Mouse (Mus musculus): ENCODE data around the gene Fbxl15. TPM values are rescaled to one million over a fixed set of nuclear protein-coding genes. Genes with fewer than 3 reads are reported as not detected.

Gene Fbxl15
- polyA plus RNA-seq, 1 experiment = 15.3 TPM

DNA sequence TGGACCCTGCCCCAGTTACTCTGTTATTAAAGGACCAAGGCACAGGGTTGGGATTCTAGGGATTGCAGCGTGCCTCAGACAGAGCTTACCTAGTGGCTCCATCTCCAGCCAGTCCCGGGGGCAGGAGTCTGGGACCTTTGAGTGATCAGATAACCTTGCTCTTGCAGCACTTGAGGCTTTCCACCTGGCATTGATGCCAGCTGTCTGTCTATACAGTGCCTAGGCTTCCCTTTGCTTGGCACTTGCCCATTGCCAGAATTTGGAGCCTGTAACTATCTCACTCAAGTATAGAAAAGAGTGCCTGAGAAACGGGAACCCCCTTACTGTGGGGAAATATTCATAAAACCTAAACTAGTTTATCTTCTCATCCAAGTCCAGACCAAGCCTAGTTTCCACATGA lies 41.1 kb upstream of the Fbxl15 start:
- Histone ChIP-seq H3ac (ENCODE audit: control insufficient read depth, insufficient read length) (no peak overlapping the region), H3K4me3 (no peak overlapping the region), H3K36me3 (ENCODE audit: control insufficient read depth, insufficient read depth) (peaks cover 25% of the 10 kb centered on the region), H3K27me3 (ENCODE audit: control insufficient read depth, insufficient read depth, insufficient read length) (no peaks in the 10 kb centered on the region), H3K79me2 (ENCODE audit: control insufficient read depth, insufficient read depth) (no peaks in the 10 kb centered on the region), H3K4me2 (ENCODE audit: low read depth) (no peak overlapping the region)
- no peak for TF ChIP-seq TCF3 (IDR thresholded peaks at IDR 0.05; ENCODE audit: insufficient read length, low read depth)
- TF ChIP-seq SRF (IDR thresholded peaks at IDR 0.05; ENCODE audit: control insufficient read depth, insufficient read length, low read depth) = no peak
- no peak for TF ChIP-seq CEBPB (IDR thresholded peaks at IDR 0.05; ENCODE audit: insufficient read depth, poor library complexity, severe bottlenecking)
- no peak for TF ChIP-seq USF1 (IDR thresholded peaks at IDR 0.05; ENCODE audit: low read depth)
- TF ChIP-seq POLR2A (IDR thresholded peaks at IDR 0.05; ENCODE audit: insufficient read length, low read depth) = no peak
- no peak for TF ChIP-seq TCF12 (IDR thresholded peaks at IDR 0.05; ENCODE audit: insufficient read depth, poor library complexity, severe bottlenecking)
- no peak for TF ChIP-seq MYOD1 (IDR thresholded peaks at IDR 0.05; ENCODE audit: control insufficient read depth in 1 of 3, insufficient read length in 2 of 3, low read depth in 2 of 3)
- TF ChIP-seq REST (IDR thresholded peaks at IDR 0.05; ENCODE audit: insufficient read depth, insufficient read length) = no peak
- TF ChIP-seq MAX (IDR thresholded peaks at IDR 0.05; ENCODE audit: low read depth) = no peak
- no peak for TF ChIP-seq MYOG (IDR thresholded peaks at IDR 0.05; ENCODE audit: control insufficient read depth in 1 of 3, insufficient read depth in 1 of 3, insufficient read length in 2 of 3, low read depth in 2 of 3)
- TF ChIP-seq E2F4 (IDR thresholded peaks at IDR 0.05; ENCODE audit: insufficient read depth) = no peak

DNA sequence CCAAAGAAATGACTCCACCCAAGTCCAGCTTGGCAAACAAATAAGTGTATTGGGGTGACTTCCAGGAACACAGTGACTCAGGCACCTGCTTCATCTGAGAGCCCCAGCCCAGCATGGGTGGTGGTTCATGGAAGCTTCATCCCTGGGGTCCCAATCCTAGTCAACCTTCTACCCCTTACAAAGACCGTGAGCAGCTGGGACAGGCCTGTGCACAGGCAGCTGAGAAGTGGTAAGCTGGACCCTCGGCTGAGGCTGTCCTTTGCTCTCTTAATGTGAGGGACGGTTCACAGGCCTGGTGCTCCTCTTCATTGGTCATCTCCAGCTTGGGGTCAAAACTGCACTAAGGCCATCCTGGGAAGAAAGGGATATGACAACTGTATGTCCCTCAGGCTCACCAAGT lies 40.4 kb upstream of the Fbxl15 start:
- Histone ChIP-seq H3K79me2 (ENCODE audit: control insufficient read depth, insufficient read depth) (no peaks in the 10 kb centered on the region), H3ac (ENCODE audit: control insufficient read depth, insufficient read length) (no peak overlapping the region), H3K27me3 (ENCODE audit: control insufficient read depth, insufficient read depth, insufficient read length) (no peaks in the 10 kb centered on the region), H3K4me3 (no peak overlapping the region), H3K36me3 (ENCODE audit: control insufficient read depth, insufficient read depth) (peaks cover 20% of the 10 kb centered on the region), H3K4me2 (ENCODE audit: low read depth) (no peak overlapping the region)
- TF ChIP-seq POLR2A (IDR thresholded peaks at IDR 0.05; ENCODE audit: insufficient read length, low read depth) (no peak), REST (IDR thresholded peaks at IDR 0.05; ENCODE audit: insufficient read depth, insufficient read length) (no peak), MYOG (IDR thresholded peaks at IDR 0.05; ENCODE audit: control insufficient read depth in 1 of 3, insufficient read depth in 1 of 3, insufficient read length in 2 of 3, low read depth in 2 of 3) (no peak), CEBPB (IDR thresholded peaks at IDR 0.05; ENCODE audit: insufficient read depth, poor library complexity, severe bottlenecking) (no peak), USF1 (IDR thresholded peaks at IDR 0.05; ENCODE audit: low read depth) (no peak), POLR2AphosphoS2 (IDR thresholded peaks at IDR 0.05; ENCODE audit: insufficient read length, low read depth) (no peak), MAX (IDR thresholded peaks at IDR 0.05; ENCODE audit: low read depth) (no peak), SRF (IDR thresholded peaks at IDR 0.05; ENCODE audit: control insufficient read depth, insufficient read length, low read depth) (no peak), E2F4 (IDR thresholded peaks at IDR 0.05; ENCODE audit: insufficient read depth) (no peak)

DNA sequence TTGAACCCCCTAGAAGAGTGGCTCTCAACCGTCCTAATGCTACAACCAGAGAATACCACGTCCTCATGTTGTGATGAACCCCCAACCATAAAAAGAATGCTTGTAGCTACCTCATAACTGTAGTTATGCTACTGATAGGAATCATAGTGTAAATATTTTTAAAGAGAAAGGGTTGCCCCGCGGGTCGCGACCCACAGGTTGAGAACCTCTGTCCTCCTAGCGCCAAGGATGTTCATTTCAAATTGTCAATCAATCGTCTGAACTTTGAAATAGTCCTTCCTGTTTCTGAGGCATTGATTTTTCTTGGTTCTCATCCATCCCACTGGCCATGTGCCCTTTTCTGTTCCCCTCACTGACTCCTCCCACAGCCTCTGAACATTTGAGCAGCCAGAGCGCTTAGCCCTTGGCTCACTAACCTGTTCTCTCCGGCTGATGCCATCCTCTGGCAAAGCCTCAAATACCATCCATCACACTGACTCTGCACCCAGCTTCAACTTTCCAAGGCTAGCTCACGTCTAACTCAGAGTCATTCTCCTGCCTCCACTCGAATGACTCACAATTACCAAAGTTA lies 37.4 kb upstream of the Fbxl15 start:
- H3K36me3 ChIP-seq (ENCODE audit: control insufficient read depth, insufficient read depth) = no peaks in the 10 kb centered on the region
- H3K79me2 ChIP-seq (ENCODE audit: control insufficient read depth, insufficient read depth) = no peaks in the 10 kb centered on the region
- H3K4me3 ChIP-seq = no peak overlapping the region
- H3K4me2 ChIP-seq (ENCODE audit: low read depth) = no peak overlapping the region
- TF ChIP-seq MAX (IDR thresholded peaks at IDR 0.05; ENCODE audit: low read depth) (no peak), E2F4 (IDR thresholded peaks at IDR 0.05; ENCODE audit: insufficient read depth) (no peak), REST (IDR thresholded peaks at IDR 0.05; ENCODE audit: insufficient read depth, insufficient read length) (no peak), CEBPB (IDR thresholded peaks at IDR 0.05; ENCODE audit: insufficient read depth, poor library complexity, severe bottlenecking) (no peak), TCF3 (IDR thresholded peaks at IDR 0.05; ENCODE audit: insufficient read length, low read depth) (no peak), MYOD1 (IDR thresholded peaks at IDR 0.05; ENCODE audit: control insufficient read depth in 1 of 3, insufficient read length in 2 of 3, low read depth in 2 of 3) (no peak), USF1 (IDR thresholded peaks at IDR 0.05; ENCODE audit: low read depth) (no peak), POLR2A (IDR thresholded peaks at IDR 0.05; ENCODE audit: insufficient read length, low read depth) (no peak), POLR2AphosphoS2 (IDR thresholded peaks at IDR 0.05; ENCODE audit: insufficient read length, low read depth) (no peak), SRF (IDR thresholded peaks at IDR 0.05; ENCODE audit: control insufficient read depth, insufficient read length, low read depth) (no peak), TCF12 (IDR thresholded peaks at IDR 0.05; ENCODE audit: insufficient read depth, poor library complexity, severe bottlenecking) (no peak), MYOG (IDR thresholded peaks at IDR 0.05; ENCODE audit: control insufficient read depth in 1 of 3, insufficient read depth in 1 of 3, insufficient read length in 2 of 3, low read depth in 2 of 3) (no peak)
- H3ac ChIP-seq (ENCODE audit: control insufficient read depth, insufficient read length) = no peak overlapping the region
- no peaks in the 10 kb centered on the region for H3K27me3 ChIP-seq (ENCODE audit: control insufficient read depth, insufficient read depth, insufficient read length)

DNA sequence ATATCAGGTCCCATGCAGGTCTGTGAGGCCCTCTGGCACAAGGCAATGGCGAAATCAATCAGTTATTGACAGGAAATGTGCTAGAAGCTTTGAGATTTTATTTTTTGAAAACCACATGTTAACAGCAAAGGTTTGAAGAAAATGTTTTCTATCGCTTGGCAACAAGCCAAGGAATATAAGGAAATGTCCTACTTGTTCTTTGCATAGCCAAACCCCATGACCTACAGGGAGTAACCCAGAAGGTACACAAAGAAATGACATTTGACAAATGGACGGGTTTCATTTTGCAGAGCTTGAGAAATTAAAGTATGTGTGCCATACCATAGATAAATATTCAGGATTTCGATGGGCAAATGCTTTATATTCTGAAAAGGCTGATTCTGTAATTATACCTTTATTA lies 31.0 kb upstream of the Fbxl15 start:
- H3K27me3 ChIP-seq (ENCODE audit: control insufficient read depth, insufficient read depth, insufficient read length) = no peaks in the 10 kb centered on the region
- H3K4me2 ChIP-seq (ENCODE audit: low read depth) = no peak overlapping the region
- TF ChIP-seq USF1 (IDR thresholded peaks at IDR 0.05; ENCODE audit: low read depth) = no peak
- no peak for TF ChIP-seq MAX (IDR thresholded peaks at IDR 0.05; ENCODE audit: low read depth)
- TF ChIP-seq POLR2AphosphoS2 (IDR thresholded peaks at IDR 0.05; ENCODE audit: insufficient read length, low read depth) = no peak
- no peak for TF ChIP-seq MYOG (IDR thresholded peaks at IDR 0.05; ENCODE audit: control insufficient read depth in 1 of 3, insufficient read depth in 1 of 3, insufficient read length in 2 of 3, low read depth in 2 of 3)
- TF ChIP-seq CEBPB (IDR thresholded peaks at IDR 0.05; ENCODE audit: insufficient read depth, poor library complexity, severe bottlenecking) = no peak
- no peak for TF ChIP-seq TCF3 (IDR thresholded peaks at IDR 0.05; ENCODE audit: insufficient read length, low read depth)
- no peak for TF ChIP-seq E2F4 (IDR thresholded peaks at IDR 0.05; ENCODE audit: insufficient read depth)
- no peak for TF ChIP-seq MYOD1 (IDR thresholded peaks at IDR 0.05; ENCODE audit: control insufficient read depth in 1 of 3, insufficient read length in 2 of 3, low read depth in 2 of 3)
- TF ChIP-seq TCF12 (IDR thresholded peaks at IDR 0.05; ENCODE audit: insufficient read depth, poor library complexity, severe bottlenecking) = no peak
- TF ChIP-seq REST (IDR thresholded peaks at IDR 0.05; ENCODE audit: insufficient read depth, insufficient read length) = no peak
- TF ChIP-seq SRF (IDR thresholded peaks at IDR 0.05; ENCODE audit: control insufficient read depth, insufficient read length, low read depth) = no peak
- TF ChIP-seq POLR2A (IDR thresholded peaks at IDR 0.05; ENCODE audit: insufficient read length, low read depth) = no peak
- H3K36me3 ChIP-seq (ENCODE audit: control insufficient read depth, insufficient read depth) = no peaks in the 10 kb centered on the region
- H3K4me3 ChIP-seq = no peak overlapping the region
- no peaks in the 10 kb centered on the region for H3K79me2 ChIP-seq (ENCODE audit: control insufficient read depth, insufficient read depth)
- no peak overlapping the region for H3ac ChIP-seq (ENCODE audit: control insufficient read depth, insufficient read length)
